Mouse (Mus musculus) brown adipose tissue, adult 24 weeks (tissue): Measurements from ENCODE around the gene Il1r1. TPM values are rescaled to one million over a fixed set of nuclear protein-coding genes. Genes with fewer than 3 reads are reported as not detected.

ENCODE experiments used
- H3K27ac ChIP-seq: fragments of 200-500 bp; replicated peaks from 2 replicates; pipeline ENCODE4 v1.5.1; 2012; ENCODE audit warnings: low read depth, mild to moderate bottlenecking, low read length
- H3K4me1 ChIP-seq: fragments of 200-500 bp; 2 replicates; pipeline ENCODE4 v1.6.1; 2012; ENCODE audit warnings: low read length, mixed read lengths; ENCODE audit not compliant: control insufficient read depth, insufficient read depth, insufficient read length
- H3K4me3 ChIP-seq: fragments of 200-500 bp; 2 replicates; pipeline ENCODE4 v1.5.1; 2012; ENCODE audit warnings: low read depth, mild to moderate bottlenecking, low read length, moderate library complexity; ENCODE audit not compliant: insufficient read depth
- polyA plus RNA-seq: library from polyadenylated mRNA; stranded (reverse); fragments of >200 nt; gene quantifications from 2 replicates; pipeline ENCODE4 v1.2.4, GENCODE M21; 2012; ENCODE audit not compliant: missing spikeins, insufficient read depth, insufficient read length

Il1r1 gene
- polyA plus RNA-seq, 1 experiment, result 6.2 TPM

- Histone ChIP-seq H3K4me3 (no peak overlapping the region), H3K27ac (no peak overlapping the region), H3K4me1 (peaks cover 12% of the 10 kb centered on the region; the same call in 1 of the 2 replicates)
Observed at GRCm38 (mm10) chr1:40271486-40272055, 46.7 kb downstream of the Il1r1 start.

- Histone ChIP-seq H3K4me1 (peaks cover 12% of the 10 kb centered on the region; the same call in 1 of the 2 replicates), H3K27ac (no peak overlapping the region), H3K4me3 (no peak overlapping the region)
Observed at GRCm38 (mm10) chr1:40272204-40272603, 47.3 kb downstream of the Il1r1 start.

- peaks cover 12% of the 10 kb centered on the region; the same call in 1 of the 2 replicates for H3K4me1 ChIP-seq
- peak overlapping the region; percentile 31; the same call in 1 of the 2 replicates for H3K27ac ChIP-seq
- no peak overlapping the region for H3K4me3 ChIP-seq
Observed at GRCm38 (mm10) chr1:40273491-40273890, 48.6 kb downstream of the Il1r1 start.

- no peak overlapping the region for H3K4me3 ChIP-seq
- peaks cover 12% of the 10 kb centered on the region; the same call in 1 of the 2 replicates for H3K4me1 ChIP-seq
- peak overlapping the region; percentile 27 for H3K27ac ChIP-seq
Observed at GRCm38 (mm10) chr1:40275285-40276013, 50.6 kb downstream of the Il1r1 start.

- no peak overlapping the region for H3K27ac ChIP-seq
- H3K4me3 ChIP-seq, result no peak overlapping the region
- peaks cover 12% of the 10 kb centered on the region; the same call in 1 of the 2 replicates for H3K4me1 ChIP-seq
Observed at GRCm38 (mm10) chr1:40277944-40278343, 53.1 kb downstream of the Il1r1 start.

GRCm38 (mm10) chr1:40278720-40279119, 53.8 kb downstream of the Il1r1 start:
- peaks cover 12% of the 10 kb centered on the region; the same call in 1 of the 2 replicates for H3K4me1 ChIP-seq
- H3K27ac ChIP-seq, result no peak overlapping the region
- H3K4me3 ChIP-seq, result no peak overlapping the region

- no peak overlapping the region for H3K4me3 ChIP-seq
- peaks cover 10% of the 10 kb centered on the region; the same call in 1 of the 2 replicates for H3K4me1 ChIP-seq
- no peak overlapping the region for H3K27ac ChIP-seq
Observed at GRCm38 (mm10) chr1:40279182-40279743, 54.4 kb downstream of the Il1r1 start.

GRCm38 (mm10) chr1:40281950-40282349, 57.1 kb downstream of the Il1r1 start:
- no peaks in the 10 kb centered on the region for H3K4me1 ChIP-seq
- H3K27ac ChIP-seq, result no peak overlapping the region
- no peak overlapping the region for H3K4me3 ChIP-seq

- Histone ChIP-seq H3K4me3 (no peak overlapping the region), H3K27ac (no peak overlapping the region), H3K4me1 (no peaks in the 10 kb centered on the region)
Observed at GRCm38 (mm10) chr1:40282394-40282793, 57.5 kb downstream of the Il1r1 start.

- H3K4me1 ChIP-seq, result peaks cover 3% of the 10 kb centered on the region; the same call in 1 of the 2 replicates
- no peak overlapping the region for H3K4me3 ChIP-seq
- H3K27ac ChIP-seq, result no peak overlapping the region
Observed at GRCm38 (mm10) chr1:40283995-40284394, 59.1 kb downstream of the Il1r1 start.

- Histone ChIP-seq H3K4me1 (peaks cover 3% of the 10 kb centered on the region; the same call in 1 of the 2 replicates), H3K27ac (no peak overlapping the region), H3K4me3 (no peak overlapping the region)
Observed at GRCm38 (mm10) chr1:40290489-40291255, 65.8 kb downstream of the Il1r1 start.

- Histone ChIP-seq H3K27ac (no peak overlapping the region), H3K4me1 (peaks cover 3% of the 10 kb centered on the region; the same call in 1 of the 2 replicates), H3K4me3 (no peak overlapping the region)
Observed at GRCm38 (mm10) chr1:40292231-40292630, 67.4 kb downstream of the Il1r1 start.

- Histone ChIP-seq H3K27ac (no peak overlapping the region), H3K4me3 (no peak overlapping the region), H3K4me1 (no peaks in the 10 kb centered on the region)
Observed at GRCm38 (mm10) chr1:40293891-40294290, 69.0 kb downstream of the Il1r1 start.

- H3K4me1 ChIP-seq, result no peaks in the 10 kb centered on the region
- no peak overlapping the region for H3K4me3 ChIP-seq
- H3K27ac ChIP-seq, result no peak overlapping the region
Observed at GRCm38 (mm10) chr1:40294824-40295223, 69.9 kb downstream of the Il1r1 start.

- Histone ChIP-seq H3K27ac (no peak overlapping the region), H3K4me1 (no peaks in the 10 kb centered on the region), H3K4me3 (no peak overlapping the region)
Observed at GRCm38 (mm10) chr1:40298053-40298452, 73.2 kb downstream of the Il1r1 start.
